Mouse (Mus musculus): ENCODE results near the gene Baz2b. TPM values are rescaled to one million over a fixed set of nuclear protein-coding genes. Genes with fewer than 3 reads are reported as not detected.

Baz2b gene
- total RNA-seq, 2 experiments from 2014 or later: 74.9 to 76.0 TPM

DNA sequence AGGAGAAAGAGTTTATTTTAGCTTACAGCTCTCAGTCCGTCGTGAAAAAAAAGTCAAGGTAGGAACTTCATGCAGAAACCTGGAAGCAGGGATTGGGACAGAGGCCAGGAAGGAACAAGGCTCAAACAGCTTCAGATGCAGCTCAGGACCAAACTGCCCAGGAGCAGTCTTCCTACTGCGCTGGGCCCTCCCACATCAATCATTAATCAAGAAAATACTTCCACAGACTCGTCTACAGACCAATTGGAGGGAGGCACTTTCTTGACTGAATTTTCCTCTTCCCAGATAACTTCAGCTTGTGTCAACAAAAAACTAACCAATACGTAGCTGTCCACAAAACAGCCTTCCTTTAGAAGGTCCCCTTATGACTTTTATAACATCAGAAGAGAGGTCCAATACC lies 144.2 kb downstream of the Baz2b start:
- ATAC-seq (replicated peaks; ENCODE audit: poor library complexity, severe bottlenecking): no peak

DNA sequence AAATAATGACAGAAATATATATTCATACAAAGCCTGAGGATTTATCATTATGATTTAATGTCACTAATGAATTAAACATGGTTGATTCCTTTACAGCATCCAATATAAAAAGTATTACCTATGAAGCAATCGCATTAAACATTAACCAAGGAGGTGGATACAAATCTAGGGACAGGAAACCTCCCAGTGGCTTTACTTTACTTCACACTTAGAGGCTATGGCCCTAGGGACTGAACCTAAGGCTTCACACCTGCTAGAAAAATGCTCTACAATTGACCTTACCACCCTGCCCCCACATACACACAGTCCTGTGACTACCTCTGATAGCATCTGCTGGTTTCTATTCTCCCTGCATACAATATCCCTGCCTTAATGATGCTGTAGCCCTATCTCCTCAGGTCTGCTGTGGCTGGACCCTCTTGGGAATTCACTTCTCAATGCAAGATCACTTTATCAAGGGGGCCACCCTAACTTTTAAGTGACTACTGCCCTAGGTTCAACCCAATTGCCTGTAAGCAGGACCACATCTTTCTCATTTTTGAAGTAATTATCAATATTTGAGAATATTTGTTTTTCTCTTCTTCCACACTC lies 149.4 kb downstream of the Baz2b start:
- no peak for ATAC-seq (replicated peaks; ENCODE audit: poor library complexity, severe bottlenecking)

DNA sequence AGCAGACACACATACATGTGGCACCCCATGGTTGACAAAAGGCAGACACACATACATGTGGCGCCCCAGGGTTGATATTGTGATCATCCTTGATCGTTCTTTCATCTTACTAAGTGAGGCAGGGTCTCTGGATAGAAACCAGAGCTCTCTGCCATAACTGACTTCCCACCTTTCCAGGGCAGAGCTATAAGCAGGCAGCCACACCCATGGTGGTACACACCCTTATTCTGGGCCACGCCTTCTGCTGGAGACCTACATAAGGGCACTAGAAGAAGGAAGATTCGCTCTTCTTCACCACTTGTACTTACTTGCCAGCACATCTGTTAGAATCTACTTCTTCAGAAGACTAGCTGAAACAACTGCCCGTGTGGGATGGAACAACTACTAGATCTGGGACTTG lies 150.3 kb downstream of the Baz2b start:
- ATAC-seq (replicated peaks; ENCODE audit: poor library complexity, severe bottlenecking): no peak

DNA sequence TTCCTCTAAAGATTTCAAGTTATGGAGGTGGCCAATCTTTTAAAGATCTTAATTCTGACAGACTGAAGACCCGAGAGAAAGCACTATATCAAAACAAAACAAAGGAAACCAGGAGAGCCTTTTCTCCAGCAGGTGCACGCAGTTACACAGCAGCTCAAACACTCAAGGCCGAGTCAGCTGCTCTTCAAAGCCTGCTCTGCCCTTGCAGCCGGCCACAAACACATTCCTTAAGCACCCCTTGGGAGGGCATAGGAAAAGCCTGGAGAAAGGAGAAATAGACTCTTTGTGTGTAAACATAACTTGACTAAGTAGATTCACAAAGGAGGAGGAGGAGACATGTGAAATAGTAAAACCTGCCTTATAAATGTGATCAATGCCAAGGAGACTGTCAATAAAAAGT lies 153.6 kb downstream of the Baz2b start:
- ATAC-seq (replicated peaks; ENCODE audit: poor library complexity, severe bottlenecking): no peak

DNA sequence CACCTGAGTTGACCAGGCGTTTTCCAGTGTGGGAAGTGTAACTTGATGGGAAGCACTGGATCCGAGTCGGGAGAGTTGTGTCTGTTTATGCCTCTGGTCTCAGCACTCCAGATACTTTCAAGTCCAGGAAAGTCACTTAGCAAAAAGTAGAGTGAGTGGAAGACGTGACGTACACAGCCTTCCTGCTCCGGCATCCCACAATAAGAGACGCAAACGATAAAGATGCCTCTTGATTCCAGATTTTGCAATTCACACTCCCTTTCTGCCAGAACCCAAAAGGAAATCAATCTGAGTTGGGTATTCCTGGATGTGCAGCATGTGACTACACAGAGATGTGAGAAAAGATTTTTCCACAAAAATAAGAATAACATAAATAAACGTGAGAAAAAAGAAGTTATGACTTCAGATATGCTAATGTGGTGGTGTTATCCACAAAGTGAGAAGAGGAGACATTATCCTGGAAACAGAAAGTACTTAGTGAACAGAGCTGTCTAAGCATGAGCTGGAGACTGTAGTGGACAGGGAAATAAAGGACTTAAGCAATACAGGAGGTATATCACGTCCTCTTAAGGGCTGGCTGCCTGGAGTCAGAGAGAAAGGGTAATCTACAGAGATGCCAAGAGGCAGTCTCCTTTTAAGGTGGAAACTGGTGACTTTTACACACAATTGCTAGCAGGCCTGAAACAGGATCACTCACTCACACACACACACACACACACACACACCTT lies 154.7 kb downstream of the Baz2b start:
- peak; percentile 64 for ATAC-seq (replicated peaks; ENCODE audit: poor library complexity, severe bottlenecking)

DNA sequence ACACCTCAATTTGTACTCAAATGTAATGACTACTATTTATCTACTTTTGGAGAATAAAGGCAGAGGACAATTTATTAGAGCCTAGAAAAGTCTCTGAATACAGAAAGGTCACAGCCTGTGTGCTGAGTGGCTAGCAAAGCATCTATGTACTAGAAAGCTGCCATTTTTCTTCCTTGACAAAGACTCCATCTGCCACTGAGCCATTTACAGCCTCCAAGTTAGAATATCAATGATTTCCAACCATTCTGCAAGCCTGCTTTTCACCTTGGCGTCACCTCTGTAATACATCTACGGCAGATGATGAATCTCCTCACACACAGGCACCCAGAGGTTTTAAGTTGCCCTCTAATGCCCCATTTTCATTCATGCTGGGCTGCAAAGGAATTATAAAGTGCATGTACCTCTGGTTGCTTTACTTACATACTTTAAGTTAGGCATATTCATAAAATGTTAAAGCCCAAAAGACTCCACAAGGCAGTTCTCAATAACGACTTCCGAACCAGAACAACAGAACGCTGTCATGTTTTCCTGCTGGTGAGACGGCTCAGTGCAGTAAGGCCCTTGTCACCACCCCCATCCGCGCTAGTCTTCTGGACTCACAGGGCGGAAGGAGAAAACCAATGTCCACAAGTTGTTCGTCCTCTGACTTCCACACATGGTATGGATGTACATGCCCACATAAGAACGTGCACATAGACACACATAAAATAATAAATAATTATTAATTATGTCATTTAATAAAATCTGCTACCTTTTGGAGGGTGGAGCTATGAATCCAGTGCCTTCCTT lies 156.2 kb downstream of the Baz2b start:
- ATAC-seq (replicated peaks; ENCODE audit: poor library complexity, severe bottlenecking): no peak

DNA sequence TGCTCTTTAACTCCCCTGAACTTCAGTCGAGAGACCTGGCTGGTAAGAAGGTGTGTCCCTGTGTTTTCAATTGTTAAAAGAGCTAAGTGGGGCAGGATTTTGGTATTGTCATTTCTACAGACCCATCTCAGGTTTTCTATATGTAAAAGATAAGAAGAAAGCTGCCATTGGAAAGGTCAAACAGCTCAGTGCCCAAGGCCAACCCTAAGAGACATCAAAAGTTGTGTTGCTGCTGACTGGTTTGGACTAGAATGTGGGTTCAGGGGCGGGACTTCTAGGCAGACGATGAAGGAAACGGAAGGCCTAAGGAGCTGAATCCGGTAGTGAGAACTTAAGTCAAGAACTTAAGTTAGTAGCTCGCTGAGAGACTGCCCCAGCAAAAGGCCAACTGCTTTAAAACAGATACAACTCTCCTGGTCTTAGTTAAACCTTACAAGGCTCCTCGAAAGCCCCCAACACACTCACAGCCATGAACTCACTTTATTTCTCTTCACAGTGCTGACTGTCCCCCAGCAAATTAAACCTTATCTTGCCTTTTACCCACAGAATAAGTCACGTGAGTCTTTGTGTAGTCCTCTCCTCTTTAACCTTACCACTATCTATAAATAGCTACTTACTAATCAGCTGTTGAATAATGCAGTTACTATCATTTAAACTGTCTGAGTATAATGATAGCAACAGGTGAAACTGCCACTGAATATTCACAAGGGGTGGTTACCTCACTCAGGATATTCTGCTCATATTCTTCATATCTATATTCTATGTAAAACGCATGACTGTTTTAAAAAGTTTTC lies 158.8 kb downstream of the Baz2b start:
- no peak for ATAC-seq (replicated peaks; ENCODE audit: poor library complexity, severe bottlenecking)

DNA sequence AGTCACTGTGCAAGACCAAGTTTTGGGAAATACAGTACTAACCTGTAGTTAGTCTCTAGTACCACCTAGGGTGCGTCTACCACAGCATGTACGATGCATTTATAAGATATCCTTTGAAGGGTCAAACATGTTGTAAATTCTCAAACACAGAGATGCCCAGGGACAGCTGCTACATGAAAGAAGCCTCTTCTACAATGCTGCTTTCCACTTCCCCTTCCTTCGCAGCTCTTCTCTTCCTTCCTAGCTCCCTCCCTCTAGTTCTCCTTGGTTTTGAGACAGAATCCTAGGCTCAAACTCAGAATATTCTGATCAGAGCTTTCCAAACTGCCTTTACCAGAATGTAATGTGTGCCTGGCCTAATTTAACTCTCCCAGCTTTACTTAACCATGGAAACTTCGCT lies 159.8 kb downstream of the Baz2b start:
- ATAC-seq (replicated peaks; ENCODE audit: poor library complexity, severe bottlenecking): peak; percentile 55

DNA sequence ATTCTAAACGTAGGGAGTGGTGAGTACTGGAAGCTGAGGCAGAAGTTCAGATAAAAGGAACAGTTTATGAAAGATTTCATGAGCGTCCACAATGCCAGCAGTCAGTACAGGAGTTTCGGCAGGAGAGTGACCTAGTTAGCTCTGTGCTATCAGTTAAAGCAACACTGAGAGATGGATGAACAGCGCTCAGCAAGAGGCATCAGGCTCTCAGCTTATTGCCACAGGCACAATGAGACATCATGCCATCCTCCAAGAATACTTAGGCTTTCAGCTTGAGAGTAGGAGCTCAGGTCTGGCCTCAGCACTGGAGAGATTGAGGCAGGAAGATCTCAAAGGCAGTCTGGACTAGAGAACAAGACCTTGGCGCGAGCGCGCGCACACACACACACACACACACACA lies 160.3 kb downstream of the Baz2b start:
- ATAC-seq (replicated peaks; ENCODE audit: poor library complexity, severe bottlenecking): no peak

DNA sequence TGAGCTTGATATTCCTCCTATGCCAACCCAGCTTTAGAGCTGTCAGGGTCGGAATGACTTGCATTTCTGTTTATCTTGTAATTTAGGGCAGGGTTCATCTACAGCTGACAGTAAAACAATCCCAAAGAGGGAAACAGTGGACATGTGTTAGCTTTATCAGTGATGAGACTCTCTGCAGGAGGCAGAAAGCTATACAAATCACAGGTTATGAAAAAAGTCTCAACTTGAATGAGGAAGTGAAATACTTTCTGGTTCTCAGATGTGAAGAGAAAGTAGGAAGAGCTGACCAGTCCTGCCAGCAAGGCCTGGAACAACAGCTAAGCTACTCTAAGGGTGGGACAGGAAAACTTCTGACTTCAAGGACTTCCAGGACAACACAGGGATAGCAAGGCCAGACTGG lies 163.6 kb downstream of the Baz2b start:
- peak; percentile 71 for ATAC-seq (replicated peaks; ENCODE audit: poor library complexity, severe bottlenecking)

DNA sequence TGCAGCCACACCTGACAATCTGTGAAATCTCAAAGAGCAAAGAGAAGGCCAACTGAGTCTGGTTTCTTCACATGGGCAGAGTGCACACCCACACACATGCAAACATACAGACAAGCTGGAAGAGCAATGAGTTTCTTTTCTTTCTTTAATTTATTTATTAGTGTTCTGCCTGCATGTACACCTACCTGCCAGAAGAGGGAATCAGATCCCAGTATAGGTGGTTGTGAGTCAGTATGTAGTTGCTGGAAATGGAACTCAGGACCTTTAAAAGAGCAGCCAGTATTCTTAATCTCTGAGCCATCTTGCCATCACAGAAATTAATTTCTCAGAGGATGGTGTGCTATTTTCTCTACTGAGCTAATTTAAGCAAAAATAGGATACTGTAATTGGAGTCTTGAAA lies 164.7 kb downstream of the Baz2b start:
- no peak for ATAC-seq (replicated peaks; ENCODE audit: poor library complexity, severe bottlenecking)

DNA sequence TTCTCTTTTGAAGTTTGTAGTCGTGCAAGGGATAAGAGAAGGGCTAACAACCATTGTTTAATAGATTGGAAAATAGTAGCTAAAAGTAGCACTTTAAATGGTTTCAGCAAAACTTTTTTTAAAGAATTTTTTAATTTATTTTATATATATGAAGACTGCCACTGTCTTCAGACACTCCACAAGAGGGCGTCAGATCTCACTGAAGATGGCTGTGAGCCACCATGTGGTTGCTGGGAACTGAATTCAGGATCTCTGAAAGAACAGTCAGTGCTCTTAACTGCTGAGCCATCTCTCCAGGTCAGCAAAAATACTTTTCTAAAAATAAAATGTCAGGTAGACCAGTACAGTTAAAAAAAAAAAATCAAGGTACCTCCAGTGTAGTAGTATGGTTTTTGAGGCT lies 165.1 kb downstream of the Baz2b start:
- ATAC-seq (replicated peaks; ENCODE audit: poor library complexity, severe bottlenecking): no peak

DNA sequence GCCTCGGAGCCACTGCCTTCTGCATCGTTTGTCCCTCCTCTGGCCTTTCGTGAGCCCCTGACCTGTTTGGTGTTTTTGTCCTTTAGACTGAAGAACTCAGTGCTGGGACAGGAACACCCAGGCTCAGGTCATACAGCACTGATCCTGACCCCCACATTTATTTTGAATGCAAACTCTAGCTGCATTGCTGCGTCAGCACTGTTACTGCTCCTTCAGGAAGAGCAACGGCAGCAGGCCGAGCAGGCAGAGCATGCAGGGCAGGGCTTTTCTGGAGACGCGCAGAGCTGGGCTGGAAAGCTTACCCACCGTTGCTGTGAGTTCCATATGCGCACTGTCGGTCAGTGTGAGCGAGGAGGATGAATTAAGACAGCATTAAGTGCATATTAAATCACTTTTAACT lies 166.9 kb downstream of the Baz2b start:
- ATAC-seq (replicated peaks; ENCODE audit: poor library complexity, severe bottlenecking): no peak

DNA sequence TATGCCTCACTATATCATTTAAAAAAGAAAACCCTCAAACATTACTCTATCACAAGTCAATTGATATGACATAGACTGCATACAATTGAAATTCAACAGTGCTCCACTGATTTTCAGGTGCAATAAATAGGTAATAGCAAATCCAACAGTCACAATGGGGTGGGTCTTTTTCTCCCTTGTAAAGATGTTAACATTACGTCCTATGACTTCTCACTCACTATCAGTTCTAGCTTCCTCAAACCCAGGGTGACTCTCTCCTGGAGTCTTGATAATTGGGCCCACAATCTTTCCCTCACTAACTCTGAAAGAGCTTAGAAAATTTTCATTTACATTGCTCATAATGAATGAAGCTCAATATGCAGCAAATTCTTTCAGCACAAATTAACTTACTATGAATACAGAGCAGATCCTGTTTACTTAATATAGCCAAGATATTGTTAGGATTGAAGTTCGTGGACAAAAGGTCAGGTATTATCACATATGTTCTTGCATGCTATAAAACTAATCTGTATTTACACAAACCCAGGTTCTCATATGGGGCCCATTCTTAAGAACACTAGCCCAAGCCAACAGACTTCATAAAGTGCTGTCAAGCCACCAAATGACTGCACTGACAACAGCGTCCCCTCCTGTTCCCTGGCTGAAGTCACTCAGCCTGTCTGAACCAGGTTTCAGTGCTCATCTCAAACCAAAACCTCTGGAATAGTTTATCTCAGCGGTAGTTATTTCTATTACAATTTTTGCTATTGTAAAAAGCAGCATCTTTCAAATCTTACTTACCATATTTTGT lies 168.0 kb downstream of the Baz2b start:
- no peak for ATAC-seq (replicated peaks; ENCODE audit: poor library complexity, severe bottlenecking)

DNA sequence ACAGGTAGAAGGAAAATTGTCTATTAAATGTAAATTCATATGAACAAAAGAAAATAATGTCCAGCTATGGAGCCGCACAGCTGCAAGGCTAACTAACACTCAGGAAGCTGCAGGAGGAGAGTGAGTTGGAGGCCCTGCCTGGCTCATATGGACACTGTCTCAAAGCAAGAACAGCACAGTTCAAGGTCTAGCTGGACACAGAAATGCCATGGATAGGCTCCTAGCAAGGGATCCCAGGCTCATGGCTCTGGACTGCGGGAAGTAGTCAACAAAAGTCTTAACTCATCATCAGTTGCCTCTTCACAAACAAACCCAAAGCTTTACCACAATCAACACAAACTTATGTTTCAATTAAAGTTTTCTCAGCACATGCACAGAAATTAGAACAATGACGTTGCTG lies 169.5 kb downstream of the Baz2b start:
- no peak for ATAC-seq (replicated peaks; ENCODE audit: poor library complexity, severe bottlenecking)

DNA sequence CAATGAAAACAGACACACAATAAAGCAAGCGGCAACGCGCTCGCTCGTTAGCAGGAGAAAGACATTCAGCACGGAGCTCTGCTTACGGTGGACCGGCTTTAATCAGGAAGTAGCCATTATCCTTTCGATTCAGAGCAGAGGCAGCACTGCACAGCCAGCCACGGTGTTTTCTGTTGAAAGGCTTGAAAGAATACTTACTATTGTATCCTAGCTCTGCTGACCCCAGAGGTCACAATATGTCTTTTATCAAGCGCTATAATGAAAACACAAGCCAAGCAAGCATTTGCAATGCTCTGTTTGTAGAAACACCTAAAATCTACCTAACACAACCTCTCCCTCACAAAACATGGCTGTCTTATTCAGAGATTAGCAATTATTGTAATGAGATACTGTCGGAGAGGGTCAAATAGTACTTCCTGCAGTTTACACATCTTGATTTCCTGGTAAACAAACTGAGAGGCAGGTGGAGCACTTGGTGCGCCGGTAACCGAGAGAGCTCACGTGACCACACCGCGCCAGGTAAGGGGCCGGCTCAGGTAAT lies 172.6 kb downstream of the Baz2b start:
- peak; percentile 87 for ATAC-seq (replicated peaks; ENCODE audit: poor library complexity, severe bottlenecking)

DNA sequence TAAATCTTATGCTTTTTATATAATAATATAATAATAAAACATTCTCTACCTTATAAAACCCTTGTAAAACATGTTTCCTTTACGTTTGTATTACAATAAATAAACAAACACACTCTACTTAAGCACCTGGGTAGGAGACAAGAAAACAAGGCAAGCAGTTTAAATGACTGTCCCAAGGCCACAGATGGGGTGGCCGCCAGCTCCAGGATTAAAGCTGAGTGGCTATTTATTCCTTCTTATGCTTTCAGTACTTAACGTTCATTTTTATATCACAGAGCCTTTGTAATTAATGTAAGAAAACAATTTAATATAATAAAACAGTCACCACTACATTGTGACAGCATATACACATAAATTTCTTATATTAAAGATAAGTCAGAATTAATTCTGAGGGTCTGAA lies 173.3 kb downstream of the Baz2b start:
- no peak for ATAC-seq (replicated peaks; ENCODE audit: poor library complexity, severe bottlenecking)

DNA sequence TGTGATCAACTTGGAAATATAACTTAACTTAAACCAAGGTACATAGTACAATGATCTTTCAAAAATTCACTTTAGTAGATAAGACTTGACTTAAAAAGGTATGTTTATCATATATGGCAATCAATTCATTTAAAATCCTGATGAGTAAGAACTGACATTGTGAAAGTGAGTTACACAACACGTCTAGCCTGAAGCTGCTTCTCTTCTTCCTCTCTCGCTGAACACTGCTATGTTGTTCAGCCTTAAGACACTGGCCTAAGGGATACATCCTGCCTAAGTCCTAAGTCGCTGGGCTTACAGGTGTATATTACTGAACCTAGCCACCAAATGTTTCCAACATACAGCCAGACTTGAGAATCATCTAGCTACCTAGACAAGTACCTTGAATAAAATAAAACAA lies 178.6 kb downstream of the Baz2b start:
- peak; percentile 92 for ATAC-seq (replicated peaks; ENCODE audit: poor library complexity, severe bottlenecking)

DNA sequence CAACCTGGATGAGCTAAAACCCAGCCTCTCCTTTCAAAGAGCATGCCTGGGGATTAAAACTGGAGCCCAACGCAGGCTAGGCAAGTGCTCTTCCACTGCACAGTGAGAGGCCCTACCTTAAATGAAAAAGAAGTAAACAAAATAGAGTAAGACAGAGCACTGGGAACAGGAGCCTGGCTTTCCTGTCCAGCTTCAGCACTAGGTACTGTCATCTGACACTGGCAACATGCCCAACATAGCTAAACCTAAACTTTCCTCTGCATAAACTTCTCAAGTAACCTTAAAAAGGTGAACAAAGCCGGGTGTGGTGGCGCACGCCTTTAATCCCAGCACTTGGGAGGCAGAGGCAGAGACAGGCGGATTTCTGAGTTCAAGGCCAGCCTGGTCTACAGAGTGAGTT lies 180.6 kb downstream of the Baz2b start:
- no peak for ATAC-seq (replicated peaks; ENCODE audit: poor library complexity, severe bottlenecking)

DNA sequence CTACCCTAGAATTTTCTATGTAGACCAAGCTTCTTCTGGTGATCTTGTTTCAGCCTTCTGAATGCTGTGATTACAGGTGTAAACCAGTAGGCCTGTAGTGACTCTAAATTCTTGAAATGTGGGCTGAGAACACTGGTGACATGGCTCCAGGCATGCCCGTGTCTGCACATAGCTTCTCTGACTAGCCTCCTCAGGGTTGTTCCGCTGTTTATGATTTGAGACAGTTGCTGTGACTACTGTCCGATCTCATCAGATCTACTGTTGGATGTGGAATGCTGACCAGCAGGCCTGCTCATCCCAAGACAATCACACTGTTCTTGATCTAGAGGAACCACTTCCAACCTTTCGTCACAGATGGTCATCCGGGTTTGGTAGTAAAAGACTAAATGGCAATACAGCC lies 182.5 kb downstream of the Baz2b start:
- ATAC-seq (replicated peaks; ENCODE audit: poor library complexity, severe bottlenecking): no peak

Measured in granulocyte monocyte progenitor cell, adult 5-6 weeks (primary cell).